Mouse (Mus musculus): Measurements from ENCODE around the gene Hps3.

- TF ChIP-seq CTCF (IDR thresholded peaks at IDR 0.05; ENCODE audit: borderline replicate concordance, control insufficient read depth, extremely low read depth, insufficient read depth, low read length, poor library complexity) (no peak), POLR2A (IDR thresholded peaks at IDR 0.05; ENCODE audit: control insufficient read depth, extremely low read depth, insufficient read depth, low read length, poor library complexity) (no peak)
Measured at GRCm38 (mm10) chr3:20007275-20007674, 27.8 kb downstream of the Hps3 start.
